Mouse (Mus musculus) brain, embryonic 14.5 days (tissue): ENCODE results near the gene Bicc1.

Source experiments
- CTCF ChIP-seq: fragments of 200-500 bp; IDR thresholded peaks from 2 replicates; pipeline ENCODE4 v1.5.1; 2012; ENCODE audit warnings: inconsistent platforms, mild to moderate bottlenecking, moderate library complexity, borderline replicate concordance; ENCODE audit not compliant: insufficient read depth, insufficient read length; ENCODE audit errors: extremely low read depth
- POLR2A ChIP-seq: fragments of 200-500 bp; IDR thresholded peaks from 2 replicates; pipeline ENCODE4 v1.6.1; 2012; ENCODE audit warnings: mild to moderate bottlenecking, inconsistent platforms, borderline replicate concordance; ENCODE audit not compliant: poor library complexity, insufficient read depth, insufficient read length, severe bottlenecking; ENCODE audit errors: extremely low read depth

DNA sequence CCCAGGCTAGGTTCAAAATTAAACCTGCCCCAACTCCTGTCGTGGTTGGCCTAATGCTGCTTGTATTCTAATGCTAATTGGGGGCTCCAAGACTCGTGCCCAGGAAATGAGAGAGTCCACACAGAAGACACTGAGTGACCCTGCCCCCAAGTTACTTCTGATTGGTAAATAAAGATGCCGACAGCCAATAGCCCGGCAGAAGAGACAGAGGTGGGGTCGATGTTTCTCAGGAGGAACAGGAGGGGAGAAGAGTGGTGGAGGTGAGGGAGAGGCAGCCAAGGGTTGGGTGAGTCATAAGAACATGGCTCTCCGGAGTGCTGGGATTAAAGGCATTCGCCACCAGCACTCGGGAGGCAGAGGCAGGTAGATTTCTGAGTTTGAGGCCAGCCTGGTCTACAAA, 16.8 kb upstream of the Bicc1 start:
- TF ChIP-seq CTCF, result no peak
- no peak for TF ChIP-seq POLR2A
